Mouse (Mus musculus): ENCODE results near the gene Kif26b.

DNA sequence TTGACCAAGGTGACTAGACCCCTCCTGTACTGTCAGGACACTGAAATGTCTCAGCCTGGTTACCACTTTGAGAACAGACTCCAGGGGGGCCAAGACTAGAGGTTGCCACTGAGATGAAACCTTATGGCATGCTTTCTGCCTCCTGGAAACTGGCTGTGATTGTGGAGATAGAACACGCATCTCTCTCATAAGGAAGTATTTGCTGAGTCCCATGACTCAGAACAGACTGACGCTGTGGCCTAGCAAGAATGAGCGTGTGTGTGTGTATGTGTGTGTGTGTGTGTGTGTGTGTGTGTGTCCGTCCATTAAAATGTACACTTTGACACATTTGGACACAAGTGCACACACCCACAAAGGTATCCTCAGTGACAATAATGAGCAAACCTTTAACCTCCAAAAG is 140.0 kb downstream of the Kif26b start:
- TF ChIP-seq CTCF (IDR thresholded peaks at IDR 0.05), result no peak
- no peak for TF ChIP-seq EP300 (IDR thresholded peaks at IDR 0.05)
